Mouse (Mus musculus) kidney, embryonic 16.5 days (tissue): ENCODE results near the gene 1700015F17Rik. TPM values are rescaled to one million over a fixed set of nuclear protein-coding genes. Genes with fewer than 3 reads are reported as not detected.

Experiments
- ATAC-seq: fragments of 200-750 bp; cut with Nextera tagmentation; 2 replicates; pipeline ENCODE4 v1.8.0; 2017; ENCODE audit warnings: moderate TSS enrichment; ENCODE audit not compliant: low FRiP score, low TSS enrichment
- H3K27ac ChIP-seq: fragments of 300-500 bp; sonication (generic); 2 replicates; pipeline ENCODE4 v1.5.1; 2014; ENCODE audit warnings: low read length
- H3K27me3 ChIP-seq: fragments of 300-500 bp; sonication (generic); 2 replicates; pipeline ENCODE4 v1.6.1; 2014; ENCODE audit warnings: low read length, control low read depth, mixed read lengths; ENCODE audit not compliant: insufficient read depth
- H3K36me3 ChIP-seq: fragments of 300-500 bp; sonication (generic); 2 replicates; pipeline ENCODE4 v1.6.1; 2014; ENCODE audit warnings: low read length, control low read depth, mixed read lengths; ENCODE audit not compliant: insufficient read depth
- H3K4me1 ChIP-seq: fragments of 300-500 bp; sonication (generic); 2 replicates; pipeline ENCODE4 v1.6.1; 2014; ENCODE audit warnings: low read length, control low read depth, mixed read lengths; ENCODE audit not compliant: insufficient read depth
- H3K4me2 ChIP-seq: fragments of 300-500 bp; sonication (generic); replicated peaks from 2 replicates; pipeline ENCODE4 v1.6.1; 2014; ENCODE audit warnings: low read depth, low read length
- H3K4me3 ChIP-seq: fragments of 300-500 bp; sonication (generic); 2 replicates; pipeline ENCODE4 v1.5.1; 2014; ENCODE audit warnings: mild to moderate bottlenecking, low read length
- H3K9ac ChIP-seq: fragments of 300-500 bp; sonication (generic); replicated peaks from 2 replicates; pipeline ENCODE4 v1.6.1; 2014; ENCODE audit warnings: low read length
- H3K9me3 ChIP-seq: fragments of 300-500 bp; sonication (generic); 2 replicates; pipeline ENCODE4 v1.6.1; 2016; ENCODE audit warnings: low read length, control low read depth
- WGBS: fragments of 180-500 bp; shearing (Covaris S2); extraction: QIAGEN DNeasy Blood & Tissue Kit; methylation state at CpG from one replicate; pipeline ENCODE4 v1.1.7; 2014; 5-methylcytosine and 5-hydroxymethylcytosine counted together
- polyA plus RNA-seq: library from polyadenylated mRNA; unstranded; fragments of >200 nt; fragmentation: Nextera tagmentation; extraction: Ambion mirVana; gene quantifications from 2 replicates; pipeline ENCODE4 v1.2.1, GENCODE M21; 2015

1700015F17Rik gene
- polyA plus RNA-seq, 1 experiment from 2014 or later = not detected

- Histone ChIP-seq H3K27me3 (no peaks in the 10 kb centered on the region), H3K9ac (no peak overlapping the region), H3K9me3 (no peaks in the 10 kb centered on the region), H3K27ac (no peak overlapping the region), H3K4me3 (no peak overlapping the region), H3K4me1 (no peaks in the 10 kb centered on the region), H3K4me2 (no peak overlapping the region), H3K36me3 (no peaks in the 10 kb centered on the region)
- 83% methylated on average over 1 of the region's 1 CpGs for WGBS
- no peak for ATAC-seq
These were observed 13.7 kb downstream of the 1700015F17Rik start for GRCm38 (mm10) chr5:5465256-5465655.

GRCm38 (mm10) chr5:5431746-5432438 is 47.1 kb downstream of the 1700015F17Rik start:
- H3K27ac ChIP-seq = no peak overlapping the region
- no peaks in the 10 kb centered on the region for H3K9me3 ChIP-seq
- WGBS = 68% methylated on average over 5 of the region's 5 CpGs
- H3K9ac ChIP-seq = no peak overlapping the region
- ATAC-seq = no peak
- H3K4me2 ChIP-seq = no peak overlapping the region
- H3K36me3 ChIP-seq = no peaks in the 10 kb centered on the region
- H3K27me3 ChIP-seq = no peaks in the 10 kb centered on the region
- no peak overlapping the region for H3K4me3 ChIP-seq
- no peaks in the 10 kb centered on the region for H3K4me1 ChIP-seq

GRCm38 (mm10) chr5:5423723-5424171 is 55.2 kb downstream of the 1700015F17Rik start:
- no peaks in the 10 kb centered on the region for H3K36me3 ChIP-seq
- no peak overlapping the region for H3K4me2 ChIP-seq
- WGBS = 75% methylated on average over 6 of the region's 6 CpGs
- ATAC-seq = no peak
- no peak overlapping the region for H3K27ac ChIP-seq
- no peaks in the 10 kb centered on the region for H3K9me3 ChIP-seq
- no peaks in the 10 kb centered on the region for H3K4me1 ChIP-seq
- H3K4me3 ChIP-seq = no peak overlapping the region
- no peaks in the 10 kb centered on the region for H3K27me3 ChIP-seq
- no peak overlapping the region for H3K9ac ChIP-seq

- Histone ChIP-seq H3K4me3 (no peak overlapping the region), H3K27ac (no peak overlapping the region), H3K4me1 (no peaks in the 10 kb centered on the region), H3K4me2 (no peak overlapping the region), H3K36me3 (no peaks in the 10 kb centered on the region), H3K9me3 (no peaks in the 10 kb centered on the region), H3K9ac (no peak overlapping the region), H3K27me3 (no peaks in the 10 kb centered on the region)
- 95% methylated on average over 4 of the region's 4 CpGs for WGBS
- ATAC-seq = no peak
These were observed 55.9 kb downstream of the 1700015F17Rik start for GRCm38 (mm10) chr5:5423081-5423480.

GRCm38 (mm10) chr5:5421439-5421838 is 57.5 kb downstream of the 1700015F17Rik start:
- H3K4me3 ChIP-seq = no peak overlapping the region
- H3K9ac ChIP-seq = no peak overlapping the region
- H3K36me3 ChIP-seq = no peaks in the 10 kb centered on the region
- no peak overlapping the region for H3K27ac ChIP-seq
- H3K9me3 ChIP-seq = no peaks in the 10 kb centered on the region
- no peak for ATAC-seq
- no peak overlapping the region for H3K4me2 ChIP-seq
- H3K4me1 ChIP-seq = no peaks in the 10 kb centered on the region
- no peaks in the 10 kb centered on the region for H3K27me3 ChIP-seq
- 97% methylated on average over 2 of the region's 2 CpGs for WGBS

- no peak within 1 kb of the TSS for H3K4me2 ChIP-seq
- no peaks in the 10 kb centered on the region for H3K36me3 ChIP-seq
- no peak within 1 kb of the TSS for H3K27ac ChIP-seq
- no peaks in the 10 kb centered on the region for H3K4me1 ChIP-seq
- no peak for ATAC-seq
- H3K4me3 ChIP-seq = no peak within 1 kb of the TSS
- 83% methylated on average over 9 of the region's 9 CpGs for WGBS
- no peaks in the 10 kb centered on the region for H3K9me3 ChIP-seq
- no peaks in the 10 kb centered on the region for H3K27me3 ChIP-seq
- H3K9ac ChIP-seq = no peak within 1 kb of the TSS
These were observed 58.9 kb downstream of the 1700015F17Rik start, which contains the start of gene Cdk14 for GRCm38 (mm10) chr5:5419992-5420455. Gene Cdk14 (minus strand): TSS chr5:5420312.

- Histone ChIP-seq H3K27ac (no peak overlapping the region), H3K9ac (no peak overlapping the region)
- WGBS = 60% methylated on average over 1 of the region's 1 CpGs
These were observed 59.7 kb downstream of the 1700015F17Rik start for GRCm38 (mm10) chr5:5419253-5419652.

GRCm38 (mm10) chr5:5414835-5415234 is 64.1 kb downstream of the 1700015F17Rik start:
- ATAC-seq = no peak
- 60% methylated on average over 3 of the region's 3 CpGs for WGBS
- Histone ChIP-seq H3K4me1 (no peaks in the 10 kb centered on the region), H3K9me3 (no peaks in the 10 kb centered on the region), H3K4me3 (no peak overlapping the region), H3K4me2 (no peak overlapping the region), H3K36me3 (no peaks in the 10 kb centered on the region), H3K9ac (no peak overlapping the region), H3K27me3 (no peaks in the 10 kb centered on the region), H3K27ac (no peak overlapping the region)

More at GRCm38 (mm10) chr5:5419253-5419652, 59.7 kb downstream of the 1700015F17Rik start:
- no peaks in the 10 kb centered on the region for H3K9me3 ChIP-seq
- H3K27me3 ChIP-seq = no peaks in the 10 kb centered on the region
- no peak overlapping the region for H3K4me3 ChIP-seq
- H3K4me2 ChIP-seq = no peak overlapping the region
- H3K4me1 ChIP-seq = no peaks in the 10 kb centered on the region
- ATAC-seq = no peak
- H3K36me3 ChIP-seq = no peaks in the 10 kb centered on the region

- Histone ChIP-seq H3K27ac (no peak overlapping the region), H3K36me3 (no peaks in the 10 kb centered on the region), H3K9me3 (no peaks in the 10 kb centered on the region), H3K9ac (no peak overlapping the region), H3K4me3 (no peak overlapping the region), H3K4me1 (no peaks in the 10 kb centered on the region), H3K27me3 (no peaks in the 10 kb centered on the region), H3K4me2 (no peak overlapping the region)
- ATAC-seq = no peak
- WGBS = 97% methylated on average over 2 of the region's 2 CpGs
These were observed 67.1 kb downstream of the 1700015F17Rik start for GRCm38 (mm10) chr5:5411886-5412285.

- H3K27me3 ChIP-seq = no peaks in the 10 kb centered on the region
- no peaks in the 10 kb centered on the region for H3K36me3 ChIP-seq
- no peaks in the 10 kb centered on the region for H3K9me3 ChIP-seq
- no peak overlapping the region for H3K4me3 ChIP-seq
- H3K4me2 ChIP-seq = no peak overlapping the region
- no peaks in the 10 kb centered on the region for H3K4me1 ChIP-seq
- ATAC-seq = no peak
- H3K27ac ChIP-seq = no peak overlapping the region
- WGBS = 75% methylated on average over 4 of the region's 4 CpGs
- H3K9ac ChIP-seq = no peak overlapping the region
These were observed 77.0 kb downstream of the 1700015F17Rik start for GRCm38 (mm10) chr5:5401986-5402385.
